Mouse (Mus musculus) C2C12 (cell line): ENCODE measurements around the gene Prkar1a. TPM values are rescaled to one million over a fixed set of nuclear protein-coding genes. Genes with fewer than 3 reads are reported as not detected.

ENCODE experiments used
- H3K27me3 ChIP-seq: one replicate; pipeline ENCODE4 v1.6.1; 2011; ENCODE audit not compliant: control insufficient read depth, insufficient read depth, insufficient read length
- H3K36me3 ChIP-seq: one replicate; pipeline ENCODE4 v1.6.1; 2011; ENCODE audit not compliant: control insufficient read depth, insufficient read depth
- H3K4me3 ChIP-seq: one replicate; pipeline ENCODE4 v1.5.1; 2011; ENCODE audit warnings: mild to moderate bottlenecking, control low read depth; ENCODE audit not compliant: poor library complexity, insufficient read depth, severe bottlenecking
- H3K79me2 ChIP-seq: one replicate; pipeline ENCODE4 v1.6.1; 2011; ENCODE audit not compliant: control insufficient read depth, insufficient read depth
- H3K79me3 ChIP-seq: one replicate; pipeline ENCODE4 v1.6.1; 2011; ENCODE audit warnings: low read depth, control low read depth
- H3ac ChIP-seq: one replicate; pipeline ENCODE3; 2011; ENCODE audit warnings: low read depth; ENCODE audit not compliant: control insufficient read depth, insufficient read length
- CEBPB ChIP-seq: IDR thresholded peaks from one replicate; pipeline ENCODE4 v1.6.1; 2011; ENCODE audit warnings: low read depth, mild to moderate bottlenecking, control low read depth, moderate library complexity
- CTCF ChIP-seq: IDR thresholded peaks from one replicate; pipeline ENCODE4 v1.5.1; 2011; ENCODE audit not compliant: control insufficient read depth, insufficient read depth, insufficient read length
- FOSL1 ChIP-seq: IDR thresholded peaks from one replicate; pipeline ENCODE4 v1.8.0; 2011; ENCODE audit warnings: mild to moderate bottlenecking, low read length; ENCODE audit not compliant: poor library complexity, insufficient read depth, severe bottlenecking
- MAX ChIP-seq: IDR thresholded peaks from one replicate; pipeline ENCODE4 v1.6.1; 2011; ENCODE audit warnings: mild to moderate bottlenecking, control low read depth
- MYOD1 ChIP-seq: IDR thresholded peaks from one replicate; pipeline ENCODE4 v1.6.1; 2011; ENCODE audit warnings: low read depth; ENCODE audit not compliant: control insufficient read depth, insufficient read length
- MYOG ChIP-seq: IDR thresholded peaks from one replicate; pipeline ENCODE4 v1.6.1; 2011; ENCODE audit not compliant: control insufficient read depth, insufficient read length; ENCODE audit errors: extremely low read depth
- USF1 ChIP-seq: IDR thresholded peaks from one replicate; pipeline ENCODE4 v1.6.1; 2011; ENCODE audit warnings: low read depth, mild to moderate bottlenecking, control low read depth, moderate library complexity
- polyA plus RNA-seq: library from polyadenylated mRNA; unstranded; fragments of >200 nt; fragmentation: generic; extraction: Trizol; gene quantifications from one replicate; pipeline ENCODE4 v1.2.1, GENCODE M21; 2012; ENCODE audit warnings: missing spikeins

The Prkar1a gene
- polyA plus RNA-seq, 1 experiment, result 237 TPM

DNA sequence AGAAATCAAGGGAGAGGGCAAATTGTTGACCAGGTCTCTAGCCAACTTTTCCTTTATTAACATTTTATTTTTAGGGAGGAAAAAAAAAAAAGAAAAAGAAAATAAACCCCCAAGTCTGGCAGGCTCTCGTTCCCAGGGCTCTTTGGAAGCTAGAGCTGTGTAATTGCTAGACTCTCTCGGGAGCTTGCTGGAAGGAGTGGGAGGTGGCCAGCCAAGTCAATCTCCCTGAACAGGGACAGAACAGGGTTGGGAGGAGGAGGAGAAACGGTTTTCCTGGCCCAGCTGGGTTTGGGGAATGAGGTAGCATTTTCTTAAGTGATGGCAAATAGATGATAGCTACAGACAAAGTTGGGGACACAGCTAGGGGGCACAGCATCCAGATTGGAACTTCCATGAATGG, 43.5 kb downstream of the Prkar1a start:
- no peaks in the 10 kb centered on the region for H3K79me3 ChIP-seq
- TF ChIP-seq MAX (no peak), MYOD1 (no peak)
- no peak overlapping the region for H3K4me3 ChIP-seq
- no peak overlapping the region for H3ac ChIP-seq
- H3K36me3 ChIP-seq, result no peaks in the 10 kb centered on the region
- no peaks in the 10 kb centered on the region for H3K79me2 ChIP-seq
- H3K27me3 ChIP-seq, result no peaks in the 10 kb centered on the region

DNA sequence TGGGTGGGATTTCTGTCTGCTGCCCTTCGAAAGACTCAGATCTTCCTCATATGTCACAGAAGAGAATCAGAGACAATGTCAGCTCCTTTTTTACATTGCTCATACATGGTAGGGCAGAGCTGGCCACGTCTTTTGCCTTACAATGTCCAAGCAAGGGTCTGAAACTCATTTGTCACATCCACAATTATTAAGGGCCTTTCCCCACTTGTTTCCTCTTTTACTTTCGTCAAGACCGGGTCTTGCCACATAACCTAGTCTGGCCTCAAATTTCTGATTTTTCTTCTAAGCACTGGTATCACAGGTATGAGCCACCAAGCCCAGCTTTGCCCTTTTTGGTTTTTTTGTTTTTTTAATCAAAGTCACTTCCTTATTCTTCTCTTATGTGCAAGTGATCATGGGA, 47.3 kb downstream of the Prkar1a start:
- no peaks in the 10 kb centered on the region for H3K36me3 ChIP-seq
- no peaks in the 10 kb centered on the region for H3K79me3 ChIP-seq
- H3K27me3 ChIP-seq, result no peaks in the 10 kb centered on the region
- no peaks in the 10 kb centered on the region for H3K79me2 ChIP-seq
- no peak for TF ChIP-seq CTCF
- no peak for TF ChIP-seq FOSL1
- TF ChIP-seq USF1, result no peak
- TF ChIP-seq MAX, result no peak
- no peak for TF ChIP-seq CEBPB
- TF ChIP-seq MYOD1, result no peak
- no peak for TF ChIP-seq MYOG
- no peak overlapping the region for H3ac ChIP-seq
- H3K4me3 ChIP-seq, result no peak overlapping the region

GRCm38 (mm10) chr11:109697089-109697643, 48.0 kb downstream of the Prkar1a start:
- no peaks in the 10 kb centered on the region for H3K79me3 ChIP-seq
- no peak overlapping the region for H3ac ChIP-seq
- no peaks in the 10 kb centered on the region for H3K79me2 ChIP-seq
- no peaks in the 10 kb centered on the region for H3K36me3 ChIP-seq
- TF ChIP-seq MYOG (no peak), CEBPB (no peak), MAX (no peak), USF1 (no peak), FOSL1 (no peak), MYOD1 (no peak), CTCF (no peak)
- no peaks in the 10 kb centered on the region for H3K27me3 ChIP-seq
- H3K4me3 ChIP-seq, result no peak overlapping the region

DNA sequence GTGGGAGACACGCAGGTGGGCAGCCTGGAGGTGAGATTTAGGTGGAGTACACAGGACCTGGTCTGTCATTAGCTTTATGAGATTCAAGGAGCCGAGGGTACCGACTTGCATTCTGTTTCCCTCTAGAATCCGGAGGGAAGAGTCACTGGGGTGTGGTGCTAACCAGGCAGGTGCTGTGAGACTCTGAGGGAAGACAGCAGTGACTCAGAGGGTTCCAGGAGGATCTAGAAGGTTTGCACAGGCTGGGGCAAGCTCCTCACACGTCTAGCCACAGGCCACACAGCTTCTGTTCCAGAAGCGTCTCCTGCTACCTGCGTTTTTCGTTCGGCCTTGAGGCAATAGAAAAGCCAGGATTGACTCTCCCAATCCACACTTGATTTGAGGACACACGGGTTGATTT, 49.5 kb downstream of the Prkar1a start:
- TF ChIP-seq MAX (no peak), CEBPB (no peak), MYOG (no peak), USF1 (no peak), CTCF (no peak), FOSL1 (no peak), MYOD1 (no peak)
- H3ac ChIP-seq, result no peak overlapping the region

GRCm38 (mm10) chr11:109699784-109700183, 50.6 kb downstream of the Prkar1a start:
- no peak overlapping the region for H3K4me3 ChIP-seq
- H3K36me3 ChIP-seq, result no peaks in the 10 kb centered on the region
- no peaks in the 10 kb centered on the region for H3K27me3 ChIP-seq
- H3ac ChIP-seq, result no peak overlapping the region
- TF ChIP-seq USF1 (no peak), MYOD1 (no peak), FOSL1 (no peak)
- no peaks in the 10 kb centered on the region for H3K79me2 ChIP-seq
- H3K79me3 ChIP-seq, result no peaks in the 10 kb centered on the region

More for the DNA sequence above, 49.5 kb downstream of the Prkar1a start:
- no peaks in the 10 kb centered on the region for H3K79me3 ChIP-seq
- H3K27me3 ChIP-seq, result no peaks in the 10 kb centered on the region
- H3K4me3 ChIP-seq, result no peak overlapping the region
- no peaks in the 10 kb centered on the region for H3K36me3 ChIP-seq
- no peaks in the 10 kb centered on the region for H3K79me2 ChIP-seq

GRCm38 (mm10) chr11:109700761-109701160, 51.6 kb downstream of the Prkar1a start:
- H3K27me3 ChIP-seq, result no peaks in the 10 kb centered on the region
- no peak overlapping the region for H3K4me3 ChIP-seq
- H3K36me3 ChIP-seq, result no peaks in the 10 kb centered on the region
- H3K79me3 ChIP-seq, result no peaks in the 10 kb centered on the region
- no peaks in the 10 kb centered on the region for H3K79me2 ChIP-seq
- no peak for TF ChIP-seq FOSL1
- no peak for TF ChIP-seq MYOG
- H3ac ChIP-seq, result no peak overlapping the region
